Mouse (Mus musculus) limb, embryonic 11.5 days (tissue): ENCODE data around the gene Lrp2. TPM values are rescaled to one million over a fixed set of nuclear protein-coding genes. Genes with fewer than 3 reads are reported as not detected.

ENCODE experiments used
- ATAC-seq: fragments of 200-750 bp; cut with Nextera tagmentation; 2 replicates; pipeline ENCODE4 v1.8.0; 2017; ENCODE audit warnings: low read depth; ENCODE audit not compliant: insufficient number of reproducible peaks, low FRiP score, low TSS enrichment
- DNase-seq: peaks from one replicate; pipeline ENCODE4 v3.0.0-alpha.2; 2015; ENCODE audit warnings: low spot score
- H3K27ac ChIP-seq: fragments of 300-500 bp; sonication (generic); replicated peaks from 2 replicates; pipeline ENCODE4 v1.5.1; 2014; ENCODE audit warnings: low read depth, mild to moderate bottlenecking, low read length
- H3K27me3 ChIP-seq: fragments of 300-500 bp; sonication (generic); 2 replicates; pipeline ENCODE4 v1.6.1; 2014; ENCODE audit warnings: mild to moderate bottlenecking, low read length, mixed read lengths; ENCODE audit not compliant: control insufficient read depth, insufficient read depth
- H3K36me3 ChIP-seq: fragments of 300-500 bp; sonication (generic); 2 replicates; pipeline ENCODE4 v1.6.1; 2014; ENCODE audit warnings: mild to moderate bottlenecking, low read length, moderate library complexity, mixed read lengths; ENCODE audit not compliant: control insufficient read depth, insufficient read depth
- H3K4me1 ChIP-seq: fragments of 300-500 bp; sonication (generic); 2 replicates; pipeline ENCODE4 v1.6.1; 2014; ENCODE audit warnings: low read length, mixed read lengths; ENCODE audit not compliant: control insufficient read depth, insufficient read depth
- H3K4me2 ChIP-seq: fragments of 300-500 bp; sonication (generic); 2 replicates; pipeline ENCODE4 v1.6.1; 2014; ENCODE audit warnings: low read depth, mild to moderate bottlenecking, moderate library complexity; ENCODE audit not compliant: severe bottlenecking
- H3K4me3 ChIP-seq: fragments of 300-500 bp; sonication (generic); 2 replicates; pipeline ENCODE4 v1.5.1; 2014; ENCODE audit warnings: low read depth, low read length
- H3K9ac ChIP-seq: fragments of 300-500 bp; sonication (generic); 2 replicates; pipeline ENCODE4 v1.6.1; 2014; ENCODE audit warnings: mild to moderate bottlenecking, low read length
- H3K9me3 ChIP-seq: fragments of 300-500 bp; sonication (generic); 2 replicates; pipeline ENCODE4 v1.6.1; 2016; ENCODE audit warnings: low read length; ENCODE audit not compliant: control insufficient read depth
- WGBS: fragments of 180-500 bp; shearing (Covaris S2); extraction: QIAGEN DNeasy Blood & Tissue Kit; methylation state at CpG from one replicate; pipeline ENCODE4 v1.1.7; 2014; 5-methylcytosine and 5-hydroxymethylcytosine counted together
- polyA plus RNA-seq: library from polyadenylated mRNA; unstranded; fragments of >200 nt; fragmentation: Nextera tagmentation; extraction: Ambion mirVana; gene quantifications from 2 replicates; pipeline ENCODE4 v1.2.1, GENCODE M21; 2014

The Lrp2 gene
- polyA plus RNA-seq, 1 experiment from 2014 or later: 0.03 TPM

DNA sequence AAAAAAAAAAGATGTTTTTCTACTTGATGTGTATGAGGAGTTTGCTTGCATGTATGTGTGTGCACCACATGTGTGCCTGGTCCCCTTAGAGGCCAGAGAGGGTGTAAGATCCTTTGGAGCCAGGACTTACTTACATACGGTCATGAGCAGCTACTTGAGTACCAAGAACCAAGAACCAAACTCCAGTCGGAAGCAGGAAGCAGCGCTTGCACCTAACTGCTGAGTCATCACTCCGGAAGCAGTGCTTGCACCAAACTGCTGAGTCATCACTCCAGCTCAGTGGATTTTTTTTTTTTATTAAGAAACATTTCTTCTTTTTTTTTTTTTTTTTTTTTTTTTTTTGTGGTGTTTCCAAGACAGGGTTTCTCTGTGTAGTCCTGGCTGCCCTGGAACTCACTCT is 27.4 kb upstream of the Lrp2 start:
- peak; percentile 36 for DNase-seq
- Histone ChIP-seq H3K27ac (no peak overlapping the region), H3K9me3 (no peaks in the 10 kb centered on the region), H3K27me3 (no peaks in the 10 kb centered on the region), H3K9ac (no peak overlapping the region), H3K4me3 (no peak overlapping the region), H3K4me1 (0 out of 2 replicates have a peak, but pooled peaks cover 6% of the 10 kb centered on the region), H3K4me2 (no peak overlapping the region), H3K36me3 (no peaks in the 10 kb centered on the region)
- 77% methylated on average over 4 of the region's 4 CpGs for WGBS
- ATAC-seq: no peak

DNA sequence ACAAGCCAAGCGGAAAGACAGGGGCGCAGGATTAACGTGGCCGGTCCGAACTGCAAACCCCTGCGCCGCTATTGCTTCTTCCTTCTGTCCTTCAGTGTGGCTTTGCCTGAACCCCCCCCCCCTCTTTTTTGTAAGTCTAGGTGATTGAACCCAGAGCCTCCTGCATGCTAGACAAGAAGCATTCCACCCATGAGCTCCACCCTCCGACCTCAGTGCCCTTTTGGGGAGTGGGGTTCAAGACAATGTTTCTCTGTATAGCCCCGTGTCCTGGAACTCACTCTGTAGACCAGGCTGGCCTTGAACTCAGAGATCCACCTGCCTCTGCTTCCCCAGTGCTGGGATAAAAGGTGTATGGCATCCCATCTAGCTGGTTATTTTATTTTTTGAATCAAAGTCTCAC is 26.9 kb upstream of the Lrp2 start:
- Histone ChIP-seq H3K4me2 (no peak overlapping the region), H3K27me3 (no peaks in the 10 kb centered on the region), H3K4me3 (no peak overlapping the region), H3K4me1 (0 out of 2 replicates have a peak, but pooled peaks cover 6% of the 10 kb centered on the region), H3K9me3 (no peaks in the 10 kb centered on the region), H3K9ac (no peak overlapping the region), H3K27ac (no peak overlapping the region), H3K36me3 (no peaks in the 10 kb centered on the region)
- DNase-seq: no peak
- ATAC-seq: no peak
- 25% methylated on average over 9 of the region's 9 CpGs for WGBS

DNA sequence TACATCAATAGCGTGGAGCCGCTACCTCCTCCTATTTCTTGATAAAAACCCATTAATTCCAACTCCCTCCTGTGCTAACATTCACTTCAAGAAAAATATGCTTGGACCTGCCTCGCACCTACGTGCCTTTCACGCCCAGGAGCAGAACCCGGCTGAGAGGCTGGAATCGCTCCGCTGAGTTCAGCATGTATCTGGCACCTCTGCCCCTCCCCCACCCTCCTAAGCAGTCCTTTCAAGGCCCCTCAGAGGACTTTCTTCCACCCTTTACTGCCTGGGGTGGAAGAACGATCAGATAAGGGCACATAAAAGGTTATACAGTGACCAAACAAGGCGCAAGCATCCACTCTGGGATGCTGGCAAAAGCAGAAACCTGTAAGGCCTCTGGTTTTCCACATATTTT is 26.4 kb upstream of the Lrp2 start:
- peak; percentile 41 for DNase-seq
- H3K36me3 ChIP-seq: no peaks in the 10 kb centered on the region
- 2% methylated on average over 10 of the region's 10 CpGs for WGBS
- H3K4me1 ChIP-seq: 0 out of 2 replicates have a peak, but pooled peaks cover 6% of the 10 kb centered on the region
- no peak overlapping the region for H3K4me3 ChIP-seq
- no peak for ATAC-seq
- H3K27me3 ChIP-seq: no peaks in the 10 kb centered on the region
- H3K4me2 ChIP-seq: peak overlapping the region; percentile 22; the same call in 1 of the 2 replicates
- no peak overlapping the region for H3K9ac ChIP-seq
- no peaks in the 10 kb centered on the region for H3K9me3 ChIP-seq
- no peak overlapping the region for H3K27ac ChIP-seq

DNA sequence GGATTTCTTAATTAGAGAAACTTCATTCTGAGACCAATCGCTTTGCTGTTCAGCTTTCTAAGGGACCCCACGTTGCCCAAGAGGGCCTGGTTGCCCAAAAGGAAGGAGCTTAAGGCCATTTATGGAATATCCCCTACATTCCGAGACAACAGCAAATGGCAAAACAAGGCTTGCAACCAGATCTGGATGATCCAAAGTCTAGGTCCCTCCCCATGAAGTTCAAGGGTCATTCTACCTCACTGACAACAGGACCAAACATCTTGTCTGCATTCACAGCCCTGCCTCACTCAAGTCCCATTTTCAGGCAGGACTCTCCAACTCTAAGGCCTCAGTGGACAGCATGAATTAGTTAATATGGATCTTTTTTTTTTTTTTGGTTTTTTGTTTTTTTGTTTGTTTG is 20.8 kb upstream of the Lrp2 start:
- ATAC-seq (no peak), DNase-seq (no peak)
- H3K9me3 ChIP-seq: no peaks in the 10 kb centered on the region
- no peaks in the 10 kb centered on the region for H3K36me3 ChIP-seq
- 89% methylated on average over 3 of the region's 3 CpGs for WGBS
- no peak overlapping the region for H3K27ac ChIP-seq
- H3K27me3 ChIP-seq: no peaks in the 10 kb centered on the region
- H3K4me1 ChIP-seq: no peaks in the 10 kb centered on the region
- H3K9ac ChIP-seq: no peak overlapping the region
- H3K4me2 ChIP-seq: no peak overlapping the region
- no peak overlapping the region for H3K4me3 ChIP-seq

DNA sequence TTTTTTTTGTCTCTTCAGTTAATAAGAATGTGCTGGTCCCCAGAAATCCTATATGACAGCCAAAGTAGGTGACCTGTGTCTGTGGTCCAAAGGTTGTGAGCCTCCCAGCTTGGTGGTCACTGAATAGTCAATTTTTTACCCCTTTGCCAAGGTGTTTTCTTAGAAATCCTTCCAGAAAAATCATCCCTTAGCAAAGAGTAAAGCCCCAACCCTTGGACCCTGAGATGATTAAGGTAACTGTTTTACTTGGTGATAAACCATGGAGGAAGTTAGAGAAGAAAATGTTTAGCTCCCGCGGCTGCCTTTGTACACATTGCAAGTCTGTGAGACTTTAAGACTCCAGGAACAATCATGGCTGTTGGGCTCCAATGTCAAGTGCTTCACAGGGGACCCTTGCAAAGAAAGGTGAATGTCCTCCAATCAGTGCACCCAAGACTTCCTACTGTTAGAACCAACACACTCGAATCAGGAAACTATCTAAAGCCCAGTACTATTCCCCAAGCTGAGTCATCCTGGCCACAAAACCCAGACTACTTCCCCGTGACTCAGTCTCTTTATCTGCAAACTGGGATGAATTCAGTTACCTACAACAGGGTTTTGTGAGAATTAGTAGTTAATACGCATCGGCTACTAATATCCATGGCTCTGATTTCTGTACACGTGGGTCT is 18.0 kb upstream of the Lrp2 start:
- H3K4me2 ChIP-seq: no peak overlapping the region
- no peak for DNase-seq
- no peak overlapping the region for H3K9ac ChIP-seq
- WGBS: 92% methylated on average over 7 of the region's 7 CpGs
- no peak overlapping the region for H3K27ac ChIP-seq
- no peaks in the 10 kb centered on the region for H3K4me1 ChIP-seq
- no peaks in the 10 kb centered on the region for H3K36me3 ChIP-seq
- no peak overlapping the region for H3K4me3 ChIP-seq
- H3K9me3 ChIP-seq: no peaks in the 10 kb centered on the region
- ATAC-seq: no peak
- no peaks in the 10 kb centered on the region for H3K27me3 ChIP-seq

DNA sequence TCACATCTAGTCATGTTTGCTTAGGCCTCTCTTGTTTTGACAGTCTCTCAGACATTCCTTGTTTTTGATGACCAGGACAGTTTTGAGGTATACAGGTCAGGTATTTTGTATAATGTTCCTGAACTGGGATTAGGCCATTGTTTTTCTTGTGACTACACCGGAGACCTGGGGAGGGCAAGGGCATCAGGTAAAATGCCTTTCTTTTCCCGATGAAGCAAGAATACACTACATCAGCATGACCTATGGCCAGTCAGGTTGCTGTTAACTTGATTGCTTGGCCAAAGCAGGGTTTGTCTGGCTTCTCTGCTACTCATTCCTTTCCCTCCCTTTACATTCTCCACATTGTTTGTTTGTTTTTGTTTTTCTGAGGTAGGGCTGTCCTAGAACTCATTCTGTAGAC is 7.3 kb upstream of the Lrp2 start:
- H3K27me3 ChIP-seq: peaks cover 7% of the 10 kb centered on the region
- H3K4me3 ChIP-seq: no peak overlapping the region
- no peak overlapping the region for H3K4me2 ChIP-seq
- DNase-seq (no peak), ATAC-seq (no peak)
- no peak overlapping the region for H3K27ac ChIP-seq
- H3K4me1 ChIP-seq: no peaks in the 10 kb centered on the region
- H3K9me3 ChIP-seq: no peaks in the 10 kb centered on the region
- 88% methylated on average over 2 of the region's 2 CpGs for WGBS
- H3K36me3 ChIP-seq: no peaks in the 10 kb centered on the region
- H3K9ac ChIP-seq: no peak overlapping the region

DNA sequence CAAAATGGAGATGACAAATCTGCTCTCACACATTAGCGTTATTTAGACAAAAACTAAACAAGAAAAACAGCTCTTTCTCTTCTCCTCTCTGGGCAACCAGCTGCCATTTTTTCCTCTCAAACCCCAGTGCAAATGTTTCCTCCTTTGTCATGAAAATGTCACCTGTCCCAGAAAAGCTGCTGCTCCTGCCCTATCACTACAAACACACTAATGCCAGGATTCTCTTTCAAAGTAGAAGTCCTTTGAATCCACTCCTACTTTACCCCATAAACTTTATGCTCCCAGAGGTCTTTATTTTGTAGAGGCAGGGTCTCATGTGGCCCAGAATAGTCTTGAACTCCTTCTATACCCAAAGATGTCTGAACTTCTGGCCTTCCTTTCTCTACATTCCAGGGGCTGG is 6.7 kb upstream of the Lrp2 start:
- ATAC-seq: no peak
- 40% methylated on average over 1 of the region's 1 CpGs for WGBS

DNA sequence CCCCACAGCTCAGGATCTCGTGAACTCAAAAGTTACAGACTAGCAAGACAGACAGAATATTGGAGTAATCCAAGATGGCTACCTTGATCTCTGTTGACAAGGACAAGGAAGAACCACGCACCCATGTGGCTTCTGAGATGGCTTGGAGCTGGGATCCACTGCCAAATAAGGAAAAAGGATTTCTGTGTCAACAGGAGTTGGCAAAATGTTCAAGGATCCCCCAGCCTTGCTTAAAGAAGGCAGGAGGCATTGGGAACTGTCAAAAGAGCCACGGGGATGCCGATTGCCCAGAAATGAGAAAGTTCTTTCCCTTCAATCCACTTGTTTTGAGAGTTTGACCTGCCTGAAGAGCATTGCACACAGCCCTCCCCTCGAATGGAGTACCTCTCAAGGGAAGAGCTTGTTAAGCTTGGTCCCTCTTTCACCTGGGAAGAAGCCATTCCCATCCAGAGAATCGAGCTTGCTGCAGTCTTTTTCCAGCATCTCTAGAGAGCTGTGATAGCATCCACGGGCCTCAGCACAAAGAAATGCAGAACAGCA is 6.2 kb upstream of the Lrp2 start:
- Histone ChIP-seq H3K36me3 (no peaks in the 10 kb centered on the region), H3K4me3 (no peak overlapping the region), H3K9ac (no peak overlapping the region), H3K4me1 (0 out of 2 replicates have a peak, but pooled peaks cover 3% of the 10 kb centered on the region), H3K4me2 (no peak overlapping the region), H3K27me3 (peaks cover 18% of the 10 kb centered on the region), H3K27ac (no peak overlapping the region), H3K9me3 (no peaks in the 10 kb centered on the region)
- WGBS: 68% methylated on average over 7 of the region's 7 CpGs
- no peak for DNase-seq
- no peak for ATAC-seq

More for the DNA sequence above, 6.7 kb upstream of the Lrp2 start:
- Histone ChIP-seq H3K4me2 (no peak overlapping the region), H3K9me3 (no peaks in the 10 kb centered on the region), H3K27me3 (peaks cover 13% of the 10 kb centered on the region), H3K36me3 (no peaks in the 10 kb centered on the region), H3K27ac (no peak overlapping the region), H3K9ac (no peak overlapping the region), H3K4me3 (no peak overlapping the region), H3K4me1 (0 out of 2 replicates have a peak, but pooled peaks cover 3% of the 10 kb centered on the region)
- no peak for DNase-seq
